8 mouse cellular contexts compared by ENCODE assay signal in genomic region chr12:100201838-100202237, GRCm38 (mm10). TPM values are rescaled to one million over a fixed set of nuclear protein-coding genes. Genes with fewer than 3 reads are reported as not detected.
DNase-seq lines count a peak whose midpoint lies in the region; ATAC-seq and TF ChIP-seq lines count a peak whose summit lies in the region.

No protein-coding gene starts in this region.

- DNase-seq in ES-E14 (ENCODE audit: low read depth, low spot score), result peak; percentile 98
- peak; percentile 94 for DNase-seq in cerebellum, adult 11 months
- peak; percentile 99 for DNase-seq in forebrain, embryonic 14.5 days (ENCODE audit: low spot score)
- DNase-seq in heart, postnatal 14 days, result peak; percentile 91 to 95
- DNase-seq in layer of hippocampus, adult 11-12 months (ENCODE audit: low spot score), result peak; percentile 98
- peak; percentile 93 to 95 for DNase-seq in lung, adult 18-20 months

- no peak for TF ChIP-seq POLR2A in testis, adult 2 months (IDR thresholded peaks at IDR 0.05; ENCODE audit: control insufficient read depth, low read depth, low read length)

- peak overlapping the region; percentile 95 for H3K4me2 ChIP-seq in forebrain, embryonic 14.5 days (ENCODE audit: low read length)
- peak overlapping the region; percentile 91 for H3K4me2 ChIP-seq in neural tube, embryonic 14.5 days (ENCODE audit: low read depth, low read length)

- H3K9ac ChIP-seq in ES-E14 (ENCODE audit: insufficient read depth, low read depth, low read length, poor library complexity, severe bottlenecking), result no peak overlapping the region
- H3K9ac ChIP-seq in forebrain, embryonic 14.5 days (ENCODE audit: low read length), result peak overlapping the region; percentile 32
- no peak overlapping the region; the same call in 1 of the 2 replicates for H3K9ac ChIP-seq in neural tube, embryonic 14.5 days (replicated peaks; ENCODE audit: low read depth, low read length)

- ATAC-seq in forebrain, embryonic 14.5 days, result peak; percentile 65
- ATAC-seq in neural tube, embryonic 14.5 days (ENCODE audit: low read depth), result peak; percentile 69

- no peaks in the 10 kb centered on the region for H3K9me3 ChIP-seq in ES-E14 (ENCODE audit: control insufficient read depth, insufficient read depth, low read depth, low read length)
- no peaks in the 10 kb centered on the region for H3K9me3 ChIP-seq in forebrain, embryonic 14.5 days (replicated peaks; ENCODE audit: control insufficient read depth, low read length)
- no peaks in the 10 kb centered on the region for H3K9me3 ChIP-seq in neural tube, embryonic 14.5 days (ENCODE audit: control insufficient read depth, low read length)

- peaks cover 35% of the 10 kb centered on the region for H3K36me3 ChIP-seq in ES-E14 (ENCODE audit: control insufficient read depth, insufficient read depth, low read length, poor library complexity, severe bottlenecking)
- peaks cover 45% of the 10 kb centered on the region for H3K36me3 ChIP-seq in forebrain, embryonic 14.5 days (ENCODE audit: control insufficient read depth, insufficient read depth, low read length)
- H3K36me3 ChIP-seq in neural tube, embryonic 14.5 days (ENCODE audit: control insufficient read depth, insufficient read depth, low read length), result peaks cover 45% of the 10 kb centered on the region
- H3K36me3 ChIP-seq in testis, adult 2 months (ENCODE audit: control insufficient read depth, insufficient read depth, low read length), result peaks cover 7% of the 10 kb centered on the region

- H3K4me3 ChIP-seq in ES-E14 (ENCODE audit: insufficient read depth in 1 of 2, low read depth in 1 of 2, low read length in 2 of 2, poor library complexity in 1 of 2, severe bottlenecking in 1 of 2), result no peak overlapping the region
- peak overlapping the region; percentile 99 for H3K4me3 ChIP-seq in forebrain, embryonic 14.5 days (ENCODE audit: low read depth, low read length)
- H3K4me3 ChIP-seq in neural tube, embryonic 14.5 days (ENCODE audit: low read depth, low read length), result peak overlapping the region; percentile 99
- H3K4me3 ChIP-seq in testis, adult 2 months (ENCODE audit: control insufficient read depth, low read depth, low read length), result no peak overlapping the region

- peak; percentile 97; the same call in 1 of the 2 replicates for TF ChIP-seq CTCF in testis, adult 2 months (IDR thresholded peaks at IDR 0.05; ENCODE audit: control insufficient read depth, insufficient read depth, insufficient replicate concordance, low read depth, low read length)

- H3K27ac ChIP-seq in ES-E14 (ENCODE audit: insufficient read depth, low read depth, low read length, poor library complexity, severe bottlenecking), result no peak overlapping the region
- no peak overlapping the region for H3K27ac ChIP-seq in forebrain, embryonic 14.5 days (ENCODE audit: low read depth, low read length)
- no peak overlapping the region for H3K27ac ChIP-seq in neural tube, embryonic 14.5 days (ENCODE audit: low read depth, low read length)
- no peak overlapping the region for H3K27ac ChIP-seq in testis, adult 2 months (ENCODE audit: control insufficient read depth, insufficient read depth, low read depth, low read length)

- peaks cover 0 to 4% of the 10 kb centered on the region in 2 experiments; a peak in 3 of 4 replicates for H3K4me1 ChIP-seq in ES-E14 (ENCODE audit: control insufficient read depth in 2 of 2, insufficient read depth in 2 of 2, low read length in 2 of 2, poor library complexity in 1 of 2)
- H3K4me1 ChIP-seq in forebrain, embryonic 14.5 days (ENCODE audit: control insufficient read depth, insufficient read depth, low read length), result peaks cover 22% of the 10 kb centered on the region
- H3K4me1 ChIP-seq in neural tube, embryonic 14.5 days (ENCODE audit: control insufficient read depth, insufficient read depth, low read length), result peaks cover 31% of the 10 kb centered on the region; the same call in 1 of the 2 replicates
- H3K4me1 ChIP-seq in testis, adult 2 months (ENCODE audit: control insufficient read depth, insufficient read depth, low read length), result peaks cover 10% of the 10 kb centered on the region

- intact Hi-C loops in heart, postnatal 14 days (cut with DNase I), result loop anchor here (1.0 to 5.0 kb wide), 6 partner anchors 90 to 315 kb away; no protein-coding TSS in a partner anchor

- H3K27me3 ChIP-seq in forebrain, embryonic 14.5 days (replicated peaks; ENCODE audit: control insufficient read depth, insufficient read depth, low read length), result no peaks in the 10 kb centered on the region
- H3K27me3 ChIP-seq in neural tube, embryonic 14.5 days (ENCODE audit: control insufficient read depth, insufficient read depth, low read length), result peaks cover 3% of the 10 kb centered on the region; the same call in 1 of the 2 replicates
- no peaks in the 10 kb centered on the region for H3K27me3 ChIP-seq in testis, adult 2 months (ENCODE audit: control insufficient read depth, insufficient read depth, low read length)

- WGBS in forebrain, embryonic 14.5 days, result under 1% methylated on average over 13 of the region's 13 CpGs
- 1% methylated on average over 13 of the region's 13 CpGs for WGBS in neural tube, embryonic 14.5 days

- in situ Hi-C loops in ES-E14 (cut with MboI; ENCODE audit: low sequenced_read_pairs in 2 of 2, unreplicated experiment in 2 of 2), result no loop called here

TF ChIP-seq in ES-E14, 5 proteins besides CTCF, POLR2A, EP300 and RAD21:
- no peak for TF ChIP-seq ZNF384 (IDR thresholded peaks at IDR 0.05; ENCODE audit: low read depth, low read length)
- TF ChIP-seq MAFK (IDR thresholded peaks at IDR 0.05; ENCODE audit: insufficient read depth, low read depth, low read length), result 0 out of 2 replicates have a peak, but pooled peaks have one; percentile 13
- TF ChIP-seq ZC3H11A (IDR thresholded peaks at IDR 0.05; ENCODE audit: borderline replicate concordance, low read depth, low read length), result peak; percentile 98
- TF ChIP-seq HCFC1 (IDR thresholded peaks at IDR 0.05; ENCODE audit: borderline replicate concordance, insufficient read depth, low read length), result peak; percentile 69; the same call in 1 of the 2 replicates
- no peak for TF ChIP-seq CHD2 (IDR thresholded peaks at IDR 0.05; ENCODE audit: low read depth, low read length)

RNA-seq across cellular contexts. Expression of gene Calm1, which starts 2.6 kb away (rescaled TPM):
- 416 and 537 TPM in 2 replicates for total RNA-seq in ES-E14 (2012; rRNA removed)
- 2,256 and 2,267 TPM in 2 replicates for polyA plus RNA-seq in forebrain, embryonic 14.5 days (2014; fragmentation: Nextera tagmentation; extraction: Ambion mirVana)
- total RNA-seq in heart, postnatal 14 days (2021), result 100 to 1,000 TPM; 282 to 334 TPM
- polyA plus RNA-seq in neural tube, embryonic 14.5 days (2014; fragmentation: Nextera tagmentation; extraction: Ambion mirVana), result 2,436 and 2,846 TPM in 2 replicates
- polyA plus RNA-seq in testis, adult 2 months (2012; rRNA removed), result 331 and 365 TPM in 2 replicates

RNA-seq across cellular contexts. Expression of gene Nrde2, which starts 42.4 kb away (rescaled TPM):
- total RNA-seq in ES-E14 (2012; rRNA removed), result 36.4 and 41.8 TPM in 2 replicates
- polyA plus RNA-seq in forebrain, embryonic 14.5 days (2014; fragmentation: Nextera tagmentation; extraction: Ambion mirVana), result 12.5 and 13.1 TPM in 2 replicates
- 10 to 100 TPM in 1 of 2 experiments, 1 to 10 TPM in 1; 8.4 to 11.9 TPM for total RNA-seq in heart, postnatal 14 days (2021)
- 11.7 and 11.9 TPM in 2 replicates for polyA plus RNA-seq in neural tube, embryonic 14.5 days (2014; fragmentation: Nextera tagmentation; extraction: Ambion mirVana)
- 7.0 and 8.1 TPM in 2 replicates for polyA plus RNA-seq in testis, adult 2 months (2012; rRNA removed)

Comparison
In these comparisons a context has a peak if more than half of its experiments do, and no peak if none do; other contexts are left out.
1. H3K4me3 ChIP-seq: peak in forebrain, embryonic 14.5 days (single experiment) and neural tube, embryonic 14.5 days (single experiment); none in ES-E14 (0 of 2) and testis, adult 2 months (single experiment).
2. Peak in every context shown above with its lines, with median percentiles within 50 percentile points of each other: DNase-seq.